Mouse (Mus musculus) B cell, adult 62 days (primary cell): ENCODE results near the gene Dpp7. TPM values are rescaled to one million over a fixed set of nuclear protein-coding genes. Genes with fewer than 3 reads are reported as not detected.

ENCODE experiments used
- total RNA-seq: library from RNA; stranded (reverse); gene quantifications from 4 replicates; pipeline ENCODE4 v1.2.4, GENCODE M21; 2023

Gene Dpp7
- 41.2 to 46.3 TPM (median 43.4 TPM) in 4 replicates for total RNA-seq

DNA sequence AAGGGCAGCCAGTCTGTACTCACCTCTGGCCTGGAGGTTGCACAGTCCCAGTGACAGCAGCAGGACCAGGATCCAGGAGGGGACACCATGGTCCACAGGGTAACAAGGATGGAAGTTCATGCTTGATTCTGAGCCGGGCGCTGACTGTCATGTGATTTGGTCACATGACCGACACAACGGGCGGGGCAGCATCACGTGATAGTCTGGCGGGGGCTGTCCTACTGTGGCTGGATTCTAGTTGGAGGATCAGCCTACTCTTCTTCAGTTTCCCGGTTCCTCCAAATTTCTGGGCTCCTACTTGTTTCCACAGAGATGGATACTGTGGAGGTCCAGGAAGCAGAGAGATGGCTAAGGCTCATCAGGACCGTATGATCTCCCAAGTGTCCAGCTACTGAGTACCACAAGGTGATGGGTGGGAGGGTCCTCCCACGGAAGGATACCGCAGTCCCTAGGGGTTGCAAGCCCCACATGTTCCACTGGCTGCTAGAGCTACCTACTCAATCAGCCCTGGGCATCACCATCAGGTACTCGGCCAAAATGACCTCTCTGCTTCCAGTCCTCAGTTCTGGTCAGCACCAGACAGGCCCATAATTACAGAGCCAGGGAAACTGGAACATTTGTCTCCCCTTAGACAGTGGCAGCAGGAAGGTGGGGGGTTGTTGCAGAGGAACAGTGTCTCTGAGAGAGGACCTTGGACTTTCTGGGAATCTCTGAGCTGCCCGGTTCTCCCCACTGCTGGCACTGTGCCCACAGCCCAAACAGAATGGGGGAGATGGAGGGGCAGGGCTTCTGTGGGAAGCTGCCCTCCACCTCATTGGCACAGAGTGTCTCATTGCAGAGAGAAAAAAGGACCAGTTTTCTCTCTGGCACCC is at the start of gene Dpp7:
Gene Dpp7 (minus strand): TSS at position 152 of the 872 bp plus-strand sequence.

DNA sequence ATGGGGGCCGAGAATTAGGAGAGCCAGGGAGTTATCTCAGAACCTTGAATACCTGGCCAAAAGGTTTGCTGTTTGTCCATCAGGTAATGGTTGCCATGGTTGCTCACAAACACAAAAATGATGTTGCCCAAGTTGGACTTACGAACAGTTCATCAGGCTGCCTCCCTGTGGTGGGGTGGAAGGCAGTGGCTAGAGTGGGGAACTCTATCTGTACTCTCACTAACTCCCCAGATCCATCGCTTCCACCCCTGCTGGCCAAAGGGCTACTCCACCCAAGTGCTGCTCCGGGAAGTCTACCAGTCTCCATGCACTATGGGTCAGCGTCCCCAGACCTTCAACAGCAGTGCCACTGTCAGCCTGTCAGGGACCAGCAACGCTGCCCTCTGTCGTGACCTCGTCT is 42.9 kb upstream of the Dpp7 start, which contains the start of gene Npdc1:
Gene Npdc1 (plus strand): TSS at position 301 of the 400 bp plus-strand sequence.

GRCm38 (mm10) chr2:25395721-25396596 is 39.8 kb upstream of the Dpp7 start, which contains the start of gene Entpd2:
TSS of gene Entpd2 (plus strand) at chr2:25395874.

GRCm38 (mm10) chr2:25371764-25372643 is 15.8 kb upstream of the Dpp7 start, which contains the start of gene Sapcd2:
TSS of gene Sapcd2 (plus strand) at chr2:25372321.

GRCm38 (mm10) chr2:25365091-25365761 is 9.1 kb upstream of the Dpp7 start, which contains the start of gene Uap1l1:
TSS of gene Uap1l1 (minus strand) at chr2:25365682.

GRCm38 (mm10) chr2:25332286-25333160 is 23.6 kb downstream of the Dpp7 start, which contains the start of gene Man1b1:
TSS of gene Man1b1 (plus strand) at chr2:25332338.

GRCm38 (mm10) chr2:25318971-25319773 is 37.0 kb downstream of the Dpp7 start, which contains the start of gene Grin1:
TSS of gene Grin1 (minus strand) at chr2:25319187.

Other genes with a start within 250 kb of the Dpp7 start
- gene Nrarp, start 175.6 kb downstream of the Dpp7 start, total RNA-seq = 5.2 to 8.3 TPM (median 7.2 TPM) in 4 replicates
- gene Tor4a, start 159.5 kb downstream of the Dpp7 start, total RNA-seq = 29.8 to 31.9 TPM (median 30.9 TPM) in 4 replicates
- 71.6 to 75.6 TPM (median 72.5 TPM) in 4 replicates for gene Nelfb, start 144.9 kb downstream of the Dpp7 start, total RNA-seq
- not detected in 4 replicates for gene Stpg3, start 141.7 kb downstream of the Dpp7 start, total RNA-seq
- gene Fam166a, start 137.6 kb downstream of the Dpp7 start, total RNA-seq = 0.89 TPM in 1 of 4 replicates, not detected in the others
- gene Tubb4b, start 131.7 kb downstream of the Dpp7 start, total RNA-seq = 101 to 123 TPM (median 110 TPM) in 4 replicates
- gene Slc34a3, start 122.0 kb downstream of the Dpp7 start, total RNA-seq = not detected in 4 replicates
- gene Rnf224, start 119.6 kb downstream of the Dpp7 start, total RNA-seq = not detected in 4 replicates
- not detected in 4 replicates for gene Rnf208, start 114.1 kb downstream of the Dpp7 start, total RNA-seq
- gene Cysrt1, start 113.9 kb downstream of the Dpp7 start, total RNA-seq = not detected in 4 replicates
- gene AL732309.1, start 109.5 kb downstream of the Dpp7 start, total RNA-seq = 4.6 to 12.8 TPM (median 6.9 TPM) in 4 replicates
- gene Tmem203, start 100.9 kb downstream of the Dpp7 start, total RNA-seq = 18.8 to 26.6 TPM (median 24.1 TPM) in 4 replicates
- 13.6 to 20.3 TPM (median 14.4 TPM) in 4 replicates for gene Tprn, start 93.7 kb downstream of the Dpp7 start, total RNA-seq
- 30.8 to 37.7 TPM (median 35.7 TPM) in 4 replicates for gene Ssna1, start 83.9 kb downstream of the Dpp7 start, total RNA-seq
- gene Anapc2, start 83.9 kb downstream of the Dpp7 start, total RNA-seq = 101 to 113 TPM (median 107 TPM) in 4 replicates
- gene Tmem210, start 68.2 kb downstream of the Dpp7 start, total RNA-seq = not detected in 4 replicates
- not detected in 4 replicates for gene Lrrc26, start 66.4 kb downstream of the Dpp7 start, total RNA-seq
- gene Grin1, start 37.2 kb downstream of the Dpp7 start, total RNA-seq = not detected in 4 replicates
- gene Man1b1, start 24.0 kb downstream of the Dpp7 start, total RNA-seq = 39.7 to 50.0 TPM (median 47.1 TPM) in 4 replicates
- 22.5 to 35.7 TPM (median 25.5 TPM) in 4 replicates for gene Uap1l1, start 9.3 kb upstream of the Dpp7 start, total RNA-seq
- gene Sapcd2, start 16.0 kb upstream of the Dpp7 start, total RNA-seq = 0.48 to 0.85 TPM in 2 of 4 replicates, not detected in the others
- gene Entpd2, start 39.5 kb upstream of the Dpp7 start, total RNA-seq = not detected in 4 replicates
- not detected in 4 replicates for gene Npdc1, start 43.0 kb upstream of the Dpp7 start, total RNA-seq
- not detected in 4 replicates for gene Fut7, start 66.9 kb upstream of the Dpp7 start, total RNA-seq
- gene Abca2, start 72.3 kb upstream of the Dpp7 start, total RNA-seq = 44.9 to 53.9 TPM (median 49.1 TPM) in 4 replicates
- 0.83 TPM in 1 of 4 replicates, not detected in the others for gene Clic3, start 100.5 kb upstream of the Dpp7 start, total RNA-seq
- 115 to 135 TPM (median 127 TPM) in 4 replicates for gene Paxx, start 104.7 kb upstream of the Dpp7 start, total RNA-seq
- not detected in 4 replicates for gene Ptgds, start 113.7 kb upstream of the Dpp7 start, total RNA-seq
- gene Lcn12, start 137.6 kb upstream of the Dpp7 start, total RNA-seq = not detected in 4 replicates
- gene Fbxw5, start 144.4 kb upstream of the Dpp7 start, total RNA-seq = 64.9 to 78.2 TPM (median 70.7 TPM) in 4 replicates
- 1.1 TPM in 1 of 4 replicates, not detected in the others for gene C8g, start 145.4 kb upstream of the Dpp7 start, total RNA-seq
- gene Traf2, start 190.6 kb upstream of the Dpp7 start, total RNA-seq = 56.9 to 61.5 TPM (median 58.0 TPM) in 4 replicates
- 109 to 125 TPM (median 115 TPM) in 4 replicates for gene Edf1, start 201.5 kb upstream of the Dpp7 start, total RNA-seq
- gene Mamdc4, start 218.5 kb upstream of the Dpp7 start, total RNA-seq = 0.77 to 2.4 TPM (median 1.5 TPM) in 4 replicates
- gene Phpt1, start 218.9 kb upstream of the Dpp7 start, total RNA-seq = 16.1 to 21.8 TPM (median 17.6 TPM) in 4 replicates
- 0.24 to 0.38 TPM (median 0.37 TPM) in 3 of 4 replicates, not detected in the other for gene Ajm1, start 225.4 kb upstream of the Dpp7 start, total RNA-seq